Comparison of ENCODE assay signal across 8 mouse cellular contexts in the genomic region with DNA sequence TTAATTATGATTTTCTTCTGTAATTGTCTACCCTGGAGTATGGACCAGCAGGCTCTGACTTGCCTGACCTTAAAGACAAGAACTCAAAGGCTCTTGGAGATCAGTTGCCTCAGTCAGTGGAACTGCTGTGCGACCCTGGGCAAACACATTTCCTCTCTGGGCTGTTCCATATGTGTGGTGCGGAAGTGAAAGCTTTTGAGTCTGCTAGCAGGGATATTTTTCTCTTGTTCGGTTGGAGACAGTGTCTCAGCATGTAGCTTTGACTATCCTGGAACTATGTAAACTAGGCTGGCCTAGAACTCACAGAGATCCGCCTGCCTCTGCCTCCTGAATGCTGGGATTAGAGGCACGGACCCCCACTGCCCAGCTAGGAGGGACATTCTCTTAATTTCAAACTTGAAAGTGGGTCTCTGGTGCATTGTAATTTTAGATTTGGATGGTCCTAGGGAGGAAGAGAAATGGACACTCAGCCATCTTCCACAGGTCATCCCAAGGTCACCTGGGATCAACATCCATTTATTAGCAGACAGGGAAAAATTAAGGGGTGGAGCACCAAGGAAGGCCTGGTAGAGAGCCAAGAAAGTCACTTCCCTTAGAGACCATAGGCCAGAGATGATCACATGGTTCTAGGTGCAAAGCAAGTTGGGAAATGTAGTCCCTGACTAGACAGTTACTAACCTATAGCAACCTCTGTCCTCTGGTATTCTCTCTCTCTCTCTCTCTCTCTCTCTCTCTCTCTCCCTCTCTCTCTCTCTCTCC.
DNase-seq lines count a peak whose midpoint lies in the region; ATAC-seq lines count a peak whose summit lies in the region.

No protein-coding gene starts in this region.

- H3K27me3 ChIP-seq in heart, embryonic 14.5 days (ENCODE audit: control insufficient read depth, insufficient read depth, low read length), result no peaks in the 10 kb centered on the region
- no peaks in the 10 kb centered on the region for H3K27me3 ChIP-seq in liver, embryonic 12.5 days (replicated peaks)
- no peaks in the 10 kb centered on the region for H3K27me3 ChIP-seq in splenic B cell, adult 2 months (ENCODE audit: control insufficient read depth, insufficient read depth, low read length, poor library complexity, severe bottlenecking)

- H3K9ac ChIP-seq in heart, embryonic 14.5 days (ENCODE audit: low read length), result no peak overlapping the region
- H3K9ac ChIP-seq in liver, embryonic 12.5 days, result no peak overlapping the region

- no peak overlapping the region for H3K4me2 ChIP-seq in heart, embryonic 14.5 days (ENCODE audit: low read length)
- H3K4me2 ChIP-seq in liver, embryonic 12.5 days, result no peak overlapping the region

- H3K9me3 ChIP-seq in heart, embryonic 14.5 days (ENCODE audit: control insufficient read depth, low read length), result no peaks in the 10 kb centered on the region
- H3K9me3 ChIP-seq in liver, embryonic 12.5 days (replicated peaks), result no peaks in the 10 kb centered on the region

- H3K4me3 ChIP-seq in heart, embryonic 14.5 days (ENCODE audit: control insufficient read depth in 1 of 2, insufficient read depth in 1 of 2, low read depth in 1 of 2, low read length in 2 of 2), result no peak overlapping the region
- H3K4me3 ChIP-seq in liver, embryonic 12.5 days, result no peak overlapping the region

- peak; percentile 67 for ATAC-seq in heart, embryonic 14.5 days (ENCODE audit: insufficient number of reproducible peaks, insufficient read depth, low FRiP score, low read depth)
- peak; percentile 71 for ATAC-seq in liver, embryonic 12.5 days

- peak overlapping the region; percentile 62 to 92 for H3K27ac ChIP-seq in heart, embryonic 14.5 days (replicated peaks in 1 of 2; ENCODE audit: control insufficient read depth in 1 of 2, insufficient read depth in 1 of 2, low read depth in 2 of 2, low read length in 2 of 2)
- H3K27ac ChIP-seq in liver, embryonic 12.5 days, result 0 out of 2 replicates have a peak overlapping the region, but pooled peaks have one; percentile 75

- H3K4me1 ChIP-seq in heart, embryonic 14.5 days (ENCODE audit: control insufficient read depth in 2 of 2, insufficient read depth in 2 of 2, low read length in 2 of 2), result peaks cover 16 to 25% of the 10 kb centered on the region in 2 experiments
- H3K4me1 ChIP-seq in liver, embryonic 12.5 days, result peaks cover 53% of the 10 kb centered on the region

- H3K36me3 ChIP-seq in heart, embryonic 14.5 days (ENCODE audit: control insufficient read depth, insufficient read depth, low read length), result no peaks in the 10 kb centered on the region
- no peaks in the 10 kb centered on the region for H3K36me3 ChIP-seq in liver, embryonic 12.5 days
- H3K36me3 ChIP-seq in splenic B cell, adult 2 months (ENCODE audit: control insufficient read depth, insufficient read depth, low read length, poor library complexity, severe bottlenecking), result no peaks in the 10 kb centered on the region

- 93% methylated on average over 5 of the region's 5 CpGs for WGBS in heart, embryonic 14.5 days
- 73% methylated on average over 5 of the region's 5 CpGs for WGBS in liver, embryonic 12.5 days (ENCODE audit: insufficient replicate concordance)

- DNase-seq in kidney, adult 11 months, result peak; percentile 35
- DNase-seq in kidney, adult 18-20 months, result no peak
- DNase-seq in MN1 (ENCODE audit: low spot score), result peak; percentile 70
- peak; percentile 41 for DNase-seq in splenic B cell, adult 2 months (ENCODE audit: low read depth, low spot score)
- DNase-seq in cerebellum, postnatal 36 days, result no peak
- no peak for DNase-seq in gastrocnemius, adult 8-10 months (ENCODE audit: low spot score in 2 of 2)

Comparison
In these comparisons a context has a peak if more than half of its experiments do, and no peak if none do; other contexts are left out.
1. DNase-seq: peak in kidney, adult 11 months (single experiment), MN1 (single experiment) and splenic B cell, adult 2 months (single experiment); none in kidney, adult 18-20 months (single experiment), cerebellum, postnatal 36 days (0 of 2) and gastrocnemius, adult 8-10 months (0 of 2).